Comparison of ENCODE assay signal across 8 mouse cellular contexts in the genomic region with DNA sequence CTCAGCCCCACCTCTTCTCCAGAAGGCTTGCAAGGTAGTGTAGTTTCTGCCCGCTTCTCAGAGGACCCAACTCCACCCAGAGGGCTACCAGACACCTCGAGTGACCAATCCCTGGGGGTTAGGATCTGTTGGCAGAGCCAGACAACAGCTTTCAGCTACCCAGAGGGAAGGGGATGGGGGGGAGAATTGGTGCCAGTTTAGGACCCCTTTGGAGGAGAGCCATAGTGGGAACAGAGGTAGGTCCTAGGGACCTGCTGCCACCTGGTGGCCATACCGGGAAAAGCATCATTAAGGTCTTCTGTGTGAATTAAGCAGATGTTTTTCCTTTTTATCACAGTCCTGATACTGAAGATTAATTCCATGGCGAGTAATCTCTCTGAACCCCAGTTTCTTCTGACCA. TPM values are rescaled to one million over a fixed set of nuclear protein-coding genes. Genes with fewer than 3 reads are reported as not detected.
DNase-seq lines count a peak whose midpoint lies in the region; ATAC-seq and TF ChIP-seq lines count a peak whose summit lies in the region.

No protein-coding gene starts in this region.

- no peaks in the 10 kb centered on the region for H3K27me3 ChIP-seq in hindbrain, embryonic 11.5 days (ENCODE audit: control insufficient read depth, insufficient read depth, low read length)
- no peaks in the 10 kb centered on the region for H3K27me3 ChIP-seq in hindbrain, embryonic 16.5 days (replicated peaks; ENCODE audit: control insufficient read depth, insufficient read depth, low read length)
- peaks cover 12% of the 10 kb centered on the region for H3K27me3 ChIP-seq in forebrain, embryonic 12.5 days
- 0 out of 2 replicates have a peak, but pooled peaks cover 4% of the 10 kb centered on the region for H3K27me3 ChIP-seq in intestine, postnatal 0 days (replicated peaks; ENCODE audit: control insufficient read depth, insufficient read depth, low read length)
- 0 out of 2 replicates have a peak, but pooled peaks cover 5% of the 10 kb centered on the region for H3K27me3 ChIP-seq in limb, embryonic 10.5 days (ENCODE audit: low read depth, poor library complexity, severe bottlenecking)
- H3K27me3 ChIP-seq in neural tube, embryonic 12.5 days (replicated peaks): no peaks in the 10 kb centered on the region
- H3K27me3 ChIP-seq in stomach, postnatal 0 days (ENCODE audit: control insufficient read depth, insufficient read depth, low read length): no peaks in the 10 kb centered on the region

- WGBS in hindbrain, embryonic 11.5 days: 18% methylated on average over 4 of the region's 4 CpGs
- WGBS in hindbrain, embryonic 16.5 days: 21% methylated on average over 4 of the region's 4 CpGs
- 18% methylated on average over 4 of the region's 4 CpGs for WGBS in forebrain, embryonic 12.5 days
- 25% methylated on average over 4 of the region's 4 CpGs for WGBS in intestine, postnatal 0 days
- WGBS in limb, embryonic 10.5 days: 20% methylated on average over 4 of the region's 4 CpGs
- 20% methylated on average over 4 of the region's 4 CpGs for WGBS in neural tube, embryonic 12.5 days
- 23% methylated on average over 4 of the region's 4 CpGs for WGBS in stomach, postnatal 0 days

- no peaks in the 10 kb centered on the region for H3K9me3 ChIP-seq in hindbrain, embryonic 11.5 days (ENCODE audit: control insufficient read depth, low read length)
- H3K9me3 ChIP-seq in hindbrain, embryonic 16.5 days (ENCODE audit: control insufficient read depth, low read length): no peaks in the 10 kb centered on the region
- H3K9me3 ChIP-seq in forebrain, embryonic 12.5 days: no peaks in the 10 kb centered on the region
- H3K9me3 ChIP-seq in intestine, postnatal 0 days (ENCODE audit: control insufficient read depth): no peaks in the 10 kb centered on the region
- no peaks in the 10 kb centered on the region for H3K9me3 ChIP-seq in limb, embryonic 10.5 days (replicated peaks)
- H3K9me3 ChIP-seq in neural tube, embryonic 12.5 days: no peaks in the 10 kb centered on the region
- H3K9me3 ChIP-seq in stomach, postnatal 0 days (ENCODE audit: control insufficient read depth, low read length): no peaks in the 10 kb centered on the region

- no peak overlapping the region for H3K4me2 ChIP-seq in hindbrain, embryonic 11.5 days (replicated peaks; ENCODE audit: low read depth, low read length)
- no peak overlapping the region for H3K4me2 ChIP-seq in hindbrain, embryonic 16.5 days (ENCODE audit: low read length)
- no peak overlapping the region for H3K4me2 ChIP-seq in forebrain, embryonic 12.5 days
- H3K4me2 ChIP-seq in intestine, postnatal 0 days (replicated peaks; ENCODE audit: low read depth): no peak overlapping the region
- no peak overlapping the region for H3K4me2 ChIP-seq in neural tube, embryonic 12.5 days (replicated peaks)
- H3K4me2 ChIP-seq in stomach, postnatal 0 days (replicated peaks; ENCODE audit: low read depth): no peak overlapping the region

- 0 out of 2 replicates have a peak, but pooled peaks have one; percentile 35 for ATAC-seq in hindbrain, embryonic 11.5 days (ENCODE audit: low FRiP score)
- no peak for ATAC-seq in hindbrain, embryonic 16.5 days
- peak; percentile 70 for ATAC-seq in forebrain, embryonic 12.5 days (ENCODE audit: low FRiP score)
- no peak for ATAC-seq in intestine, postnatal 0 days
- 0 out of 2 replicates have a peak, but pooled peaks have one; percentile 13 for ATAC-seq in neural tube, embryonic 12.5 days (ENCODE audit: low FRiP score, low read depth)
- no peak for ATAC-seq in stomach, postnatal 0 days (ENCODE audit: low FRiP score, low TSS enrichment)

- no peak for TF ChIP-seq EP300 in stomach, postnatal 0 days (optimal IDR thresholded peaks at IDR 0.05)

- TF ChIP-seq CTCF in intestine, postnatal 0 days (IDR thresholded peaks at IDR 0.05; ENCODE audit: low read depth): peak; percentile 93
- peak; percentile 91 for TF ChIP-seq CTCF in stomach, postnatal 0 days (IDR thresholded peaks at IDR 0.05; ENCODE audit: low read depth)

- H3K27ac ChIP-seq in hindbrain, embryonic 11.5 days (ENCODE audit: low read depth, low read length): no peak overlapping the region
- no peak overlapping the region for H3K27ac ChIP-seq in hindbrain, embryonic 16.5 days (ENCODE audit: low read depth, low read length)
- H3K27ac ChIP-seq in forebrain, embryonic 12.5 days: no peak overlapping the region
- H3K27ac ChIP-seq in intestine, postnatal 0 days (ENCODE audit: low read depth, low read length): no peak overlapping the region
- H3K27ac ChIP-seq in limb, embryonic 10.5 days: no peak overlapping the region
- H3K27ac ChIP-seq in neural tube, embryonic 12.5 days: no peak overlapping the region
- H3K27ac ChIP-seq in stomach, postnatal 0 days (replicated peaks): no peak overlapping the region

- peak; percentile 91 for DNase-seq in hindbrain, embryonic 11.5 days (ENCODE audit: low spot score)
- DNase-seq in c-Kit-positive CD71-positive TER-119-negative erythroid progenitor cells, embryonic 14.5 days (ENCODE audit: low read depth): peak; percentile 65
- DNase-seq in limb, embryonic 10.5 days (ENCODE audit: low spot score): peak; percentile 84
- DNase-seq in stomach, postnatal 0 days (ENCODE audit: low spot score): peak; percentile 64

- H3K9ac ChIP-seq in hindbrain, embryonic 11.5 days (ENCODE audit: low read depth, low read length): no peak overlapping the region
- no peak overlapping the region for H3K9ac ChIP-seq in hindbrain, embryonic 16.5 days (ENCODE audit: low read depth, low read length)
- H3K9ac ChIP-seq in forebrain, embryonic 12.5 days: no peak overlapping the region
- no peak overlapping the region for H3K9ac ChIP-seq in intestine, postnatal 0 days (ENCODE audit: low read depth, low read length)
- no peak overlapping the region for H3K9ac ChIP-seq in neural tube, embryonic 12.5 days
- H3K9ac ChIP-seq in stomach, postnatal 0 days (ENCODE audit: low read length): no peak overlapping the region

- H3K4me3 ChIP-seq in hindbrain, embryonic 11.5 days (ENCODE audit: low read depth, low read length): no peak overlapping the region
- no peak overlapping the region for H3K4me3 ChIP-seq in hindbrain, embryonic 16.5 days (ENCODE audit: low read length)
- no peak overlapping the region for H3K4me3 ChIP-seq in forebrain, embryonic 12.5 days (replicated peaks)
- no peak overlapping the region for H3K4me3 ChIP-seq in intestine, postnatal 0 days (ENCODE audit: low read depth, low read length)
- no peak overlapping the region for H3K4me3 ChIP-seq in limb, embryonic 10.5 days
- no peak overlapping the region for H3K4me3 ChIP-seq in neural tube, embryonic 12.5 days
- H3K4me3 ChIP-seq in stomach, postnatal 0 days (ENCODE audit: low read depth, low read length): no peak overlapping the region

- no peaks in the 10 kb centered on the region for H3K4me1 ChIP-seq in hindbrain, embryonic 11.5 days (replicated peaks; ENCODE audit: control insufficient read depth, insufficient read depth, low read length)
- H3K4me1 ChIP-seq in hindbrain, embryonic 16.5 days (ENCODE audit: control insufficient read depth, insufficient read depth, low read depth, low read length): no peaks in the 10 kb centered on the region
- H3K4me1 ChIP-seq in forebrain, embryonic 12.5 days: no peaks in the 10 kb centered on the region
- H3K4me1 ChIP-seq in intestine, postnatal 0 days (replicated peaks; ENCODE audit: control insufficient read depth, insufficient read depth, low read length): no peaks in the 10 kb centered on the region
- no peaks in the 10 kb centered on the region for H3K4me1 ChIP-seq in limb, embryonic 10.5 days
- no peaks in the 10 kb centered on the region for H3K4me1 ChIP-seq in neural tube, embryonic 12.5 days
- H3K4me1 ChIP-seq in stomach, postnatal 0 days (replicated peaks; ENCODE audit: control insufficient read depth, insufficient read depth): no peaks in the 10 kb centered on the region

- H3K36me3 ChIP-seq in hindbrain, embryonic 11.5 days (ENCODE audit: control insufficient read depth, insufficient read depth, low read length): no peaks in the 10 kb centered on the region
- no peaks in the 10 kb centered on the region for H3K36me3 ChIP-seq in hindbrain, embryonic 16.5 days (ENCODE audit: control insufficient read depth, insufficient read depth, low read length)
- H3K36me3 ChIP-seq in forebrain, embryonic 12.5 days (replicated peaks): no peaks in the 10 kb centered on the region
- H3K36me3 ChIP-seq in intestine, postnatal 0 days (ENCODE audit: control insufficient read depth, insufficient read depth): no peaks in the 10 kb centered on the region
- H3K36me3 ChIP-seq in limb, embryonic 10.5 days: no peaks in the 10 kb centered on the region
- H3K36me3 ChIP-seq in neural tube, embryonic 12.5 days: no peaks in the 10 kb centered on the region
- H3K36me3 ChIP-seq in stomach, postnatal 0 days (ENCODE audit: control insufficient read depth, insufficient read depth, low read length): no peaks in the 10 kb centered on the region

RNA-seq across cellular contexts. Expression of gene Scd1, which starts 11.3 kb away (rescaled TPM):
- polyA plus RNA-seq in hindbrain, embryonic 11.5 days (2014; fragmentation: Nextera tagmentation; extraction: Ambion mirVana): 11.2 and 11.8 TPM in 2 replicates
- 7.9 and 9.3 TPM in 2 replicates for polyA plus RNA-seq in hindbrain, embryonic 16.5 days (2015; fragmentation: Nextera tagmentation; extraction: Ambion mirVana)
- polyA plus RNA-seq in forebrain, embryonic 12.5 days (2016; fragmentation: Nextera tagmentation; extraction: Ambion mirVana): 10.6 and 10.8 TPM in 2 replicates
- 1.5 and 2.6 TPM in 2 replicates for polyA plus RNA-seq in intestine, postnatal 0 days (2015; fragmentation: Nextera tagmentation; extraction: Ambion mirVana)
- 15.9 and 16.6 TPM in 2 replicates for polyA plus RNA-seq in limb, embryonic 10.5 days (2016; fragmentation: Nextera tagmentation; extraction: Ambion mirVana)
- 8.0 and 8.8 TPM in 2 replicates for polyA plus RNA-seq in neural tube, embryonic 12.5 days (2016; fragmentation: Nextera tagmentation; extraction: Ambion mirVana)
- 1.3 and 1.7 TPM in 2 replicates for polyA plus RNA-seq in stomach, postnatal 0 days (2015; fragmentation: Nextera tagmentation; extraction: Ambion mirVana)

Comparison
In these comparisons a context has a peak if more than half of its experiments do, and no peak if none do; other contexts are left out.
1. ATAC-seq: peak in hindbrain, embryonic 11.5 days (single experiment), forebrain, embryonic 12.5 days (single experiment) and neural tube, embryonic 12.5 days (single experiment); none in hindbrain, embryonic 16.5 days (single experiment), intestine, postnatal 0 days (single experiment) and stomach, postnatal 0 days (single experiment).
2. Peak in every context shown above with its lines, with median percentiles within 50 percentile points of each other: DNase-seq.